Mouse (Mus musculus) thymus, postnatal 0 days (tissue): Measurements from ENCODE around the gene Lgals4. TPM values are rescaled to one million over a fixed set of nuclear protein-coding genes. Genes with fewer than 3 reads are reported as not detected.

Experiments used
- DNase-seq: peaks from one replicate; pipeline ENCODE4 v3.0.0-alpha.2; 2015; ENCODE audit warnings: low spot score
- polyA plus RNA-seq: library from polyadenylated mRNA; unstranded; fragments of >200 nt; fragmentation: Nextera tagmentation; extraction: Ambion mirVana; gene quantifications from 2 replicates; pipeline ENCODE4 v1.2.1, GENCODE M21; 2015

The Lgals4 gene
- polyA plus RNA-seq = 10.1 and 12.0 TPM in 2 replicates

DNA sequence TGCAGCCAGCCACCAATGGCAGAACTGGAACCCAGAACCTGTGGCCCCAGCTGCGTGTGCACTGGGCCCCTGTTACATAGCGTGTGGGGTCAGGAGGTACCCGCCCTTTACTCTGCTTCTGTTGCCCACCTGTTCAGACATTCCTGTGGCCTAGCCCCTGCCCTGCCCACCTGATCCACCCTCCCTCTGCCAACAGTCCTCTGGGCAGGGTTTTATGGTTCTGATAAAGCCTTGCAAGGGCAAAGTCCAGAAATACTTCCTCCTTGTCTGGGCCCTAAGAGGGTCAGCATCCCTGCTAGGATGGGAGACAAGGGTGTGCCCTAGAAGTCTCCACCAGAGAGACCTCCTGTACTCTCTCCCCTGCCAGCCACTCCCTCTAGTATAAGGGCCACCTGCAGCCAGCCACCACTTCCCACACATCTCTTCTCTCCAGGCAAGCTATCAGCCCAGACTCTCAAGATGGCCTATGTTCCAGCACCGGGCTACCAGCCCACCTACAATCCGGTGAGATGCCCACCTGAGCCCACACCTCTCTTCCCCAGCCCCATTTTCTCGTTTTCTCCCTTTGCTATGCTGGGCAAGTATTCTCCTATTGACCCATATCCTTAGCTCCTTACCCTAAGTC lies at the start of gene Lgals4:
Lgals4 (plus strand) TSS at position 132 of the 625 bp plus-strand sequence.
- no peak for DNase-seq

DNA sequence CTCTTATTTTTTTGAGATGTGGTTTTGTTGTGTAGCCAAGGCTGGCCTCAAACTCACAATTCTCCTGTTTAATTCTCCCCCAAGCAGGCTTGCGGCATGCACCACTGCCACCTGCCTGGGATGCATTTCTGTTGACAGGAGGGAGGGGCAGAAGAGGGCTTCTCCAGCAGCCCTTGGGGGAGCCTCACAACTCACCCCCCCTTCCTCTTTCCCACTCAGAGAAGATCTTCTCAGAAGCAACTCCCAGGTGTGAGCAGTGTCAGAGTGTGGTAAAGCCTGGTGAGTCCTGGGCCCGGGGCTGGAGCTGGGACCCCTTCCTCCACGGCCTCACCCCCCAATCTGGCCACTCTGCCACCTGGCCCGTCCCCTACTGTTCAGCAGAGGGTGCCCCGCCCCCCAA lies 48.5 kb upstream of the Lgals4 start:
- peak; percentile 64 for DNase-seq

DNA sequence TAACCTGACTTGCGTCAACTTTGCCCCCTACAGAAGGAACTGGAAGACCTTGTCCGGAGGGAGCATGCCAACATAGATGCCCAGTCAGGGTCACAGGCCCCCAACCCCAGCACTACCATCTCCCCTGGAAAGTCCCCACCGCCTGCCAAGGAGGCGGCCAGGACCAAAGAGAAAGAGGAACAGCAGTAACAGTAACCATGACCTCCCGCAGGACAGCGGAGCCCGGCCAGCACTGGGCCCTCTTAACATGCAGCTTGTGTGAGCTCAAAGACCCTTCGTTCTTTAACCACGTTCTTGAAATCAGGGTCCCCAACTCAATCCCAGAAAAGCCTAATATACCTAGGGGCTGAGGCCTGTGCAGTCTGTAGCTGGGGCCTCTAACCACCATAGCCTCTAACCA lies 45.8 kb upstream of the Lgals4 start:
- no peak for DNase-seq

DNA sequence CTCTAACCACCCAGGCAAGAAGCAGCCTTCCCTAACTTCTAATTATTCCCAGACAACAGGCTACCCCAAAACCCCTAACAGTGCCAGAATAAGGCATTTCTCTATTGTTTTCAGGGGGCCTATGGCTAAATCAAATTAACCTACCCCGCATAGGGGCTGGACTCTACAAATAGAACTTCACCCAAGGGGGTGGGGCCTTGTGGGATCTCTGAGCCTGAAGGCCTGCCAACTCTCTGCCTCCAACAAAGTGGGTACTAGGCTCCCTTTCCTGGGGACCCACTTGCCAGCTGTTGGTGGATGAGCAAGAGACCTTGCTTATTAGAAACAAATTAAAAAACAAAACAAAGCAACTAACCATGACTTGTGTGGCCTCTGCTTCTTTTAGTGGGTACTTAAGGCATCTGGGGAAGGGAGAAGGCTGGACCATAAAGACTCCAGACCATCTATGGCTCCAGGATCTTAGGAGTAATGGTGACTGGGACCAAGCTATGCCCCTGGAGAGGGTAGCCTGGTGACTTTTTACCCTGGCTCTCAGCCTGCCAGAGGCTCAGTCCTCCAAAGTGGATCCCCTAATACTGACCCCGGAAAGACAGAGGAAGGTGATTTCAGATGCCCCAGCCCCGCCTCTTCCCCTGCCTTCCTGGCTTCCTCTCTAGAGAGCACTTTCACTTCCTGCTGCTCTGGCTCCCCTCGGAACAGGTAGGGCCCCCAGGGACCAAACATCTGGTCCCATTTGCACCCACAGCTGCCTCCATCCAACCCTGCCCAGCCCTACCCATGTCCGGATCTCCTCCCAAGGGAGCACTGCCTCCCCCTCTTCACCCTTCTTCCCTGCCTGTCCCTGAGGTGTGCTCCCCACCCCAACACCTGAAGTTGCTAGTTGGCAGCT lies 45.1 kb upstream of the Lgals4 start, which contains the start of gene Rinl:
Rinl (plus strand) TSS at position 663 of the 889 bp plus-strand sequence.
- peak; percentile 70 for DNase-seq

DNA sequence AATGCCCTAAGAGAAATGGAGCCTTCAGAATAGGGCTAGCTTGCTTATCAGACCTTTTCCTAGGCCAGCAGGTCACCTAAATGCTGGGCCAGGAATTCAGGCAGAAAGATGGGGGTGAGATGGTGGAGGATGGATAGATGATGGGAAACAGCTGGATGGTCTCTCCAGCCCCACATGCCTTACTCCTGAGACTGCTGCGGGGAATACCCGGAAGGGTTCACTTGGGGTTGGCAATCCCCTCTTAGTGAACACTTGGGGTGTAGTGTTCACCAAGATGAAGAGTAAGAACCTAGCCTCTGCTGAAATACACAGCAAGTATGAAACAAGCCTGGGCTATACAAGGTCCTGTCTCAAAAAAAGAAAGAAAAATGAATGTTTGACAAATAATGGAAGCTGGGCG lies 44.4 kb upstream of the Lgals4 start:
- no peak for DNase-seq

DNA sequence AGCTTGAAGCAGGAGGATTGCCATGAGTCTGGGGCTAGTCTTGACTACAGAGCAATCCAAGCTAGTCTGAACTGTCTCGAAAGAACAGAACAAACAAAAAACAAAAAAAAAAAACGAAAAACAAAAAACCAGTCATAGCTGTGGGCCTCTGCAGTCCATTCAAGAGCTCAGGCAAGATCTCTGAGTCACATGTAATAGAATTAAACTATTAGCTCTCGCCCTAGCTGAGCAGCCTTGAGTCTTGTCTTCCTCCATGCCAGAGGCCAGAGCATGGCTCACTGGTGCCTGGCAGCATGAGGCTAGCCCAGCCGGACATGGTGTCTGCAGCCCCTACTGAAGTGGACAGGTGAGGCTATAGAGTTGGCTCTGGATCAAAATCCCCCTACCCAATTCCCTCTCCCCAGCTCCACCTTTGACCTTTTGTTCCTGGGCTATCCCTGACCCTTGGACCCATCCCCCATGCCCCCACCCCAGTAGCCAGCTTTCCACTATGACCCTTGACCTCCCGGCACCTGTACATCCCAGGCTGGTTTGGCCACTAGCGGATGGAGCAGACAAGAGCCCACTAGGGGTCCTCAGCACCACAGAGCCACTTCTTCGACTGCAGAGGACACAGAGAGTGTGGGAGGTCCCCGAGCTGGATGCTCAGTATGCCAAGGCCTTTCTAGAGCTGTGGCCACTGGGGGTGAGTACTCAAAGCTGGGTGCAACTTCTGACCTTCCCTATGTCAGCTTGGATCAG lies 43.4 kb upstream of the Lgals4 start:
- DNase-seq = no peak

DNA sequence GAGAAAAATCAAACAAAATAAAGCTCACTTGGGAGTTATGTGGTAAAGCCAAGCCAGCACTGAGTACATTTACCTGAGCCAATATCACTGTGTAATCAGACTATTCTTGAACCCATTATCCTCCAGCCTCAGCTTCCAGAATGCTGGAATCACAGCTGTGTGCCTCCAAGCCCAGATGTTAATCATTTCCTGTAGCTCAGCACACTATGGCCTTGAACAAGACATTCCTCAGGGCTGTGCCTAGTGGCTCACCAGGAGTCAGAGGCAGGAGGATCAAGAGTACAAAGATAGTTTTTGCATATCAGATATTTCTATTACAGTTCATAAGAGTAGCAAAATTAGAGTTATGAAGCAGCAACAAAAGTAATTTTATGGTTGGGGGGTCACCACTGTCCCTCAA lies 41.9 kb upstream of the Lgals4 start:
- no peak for DNase-seq

DNA sequence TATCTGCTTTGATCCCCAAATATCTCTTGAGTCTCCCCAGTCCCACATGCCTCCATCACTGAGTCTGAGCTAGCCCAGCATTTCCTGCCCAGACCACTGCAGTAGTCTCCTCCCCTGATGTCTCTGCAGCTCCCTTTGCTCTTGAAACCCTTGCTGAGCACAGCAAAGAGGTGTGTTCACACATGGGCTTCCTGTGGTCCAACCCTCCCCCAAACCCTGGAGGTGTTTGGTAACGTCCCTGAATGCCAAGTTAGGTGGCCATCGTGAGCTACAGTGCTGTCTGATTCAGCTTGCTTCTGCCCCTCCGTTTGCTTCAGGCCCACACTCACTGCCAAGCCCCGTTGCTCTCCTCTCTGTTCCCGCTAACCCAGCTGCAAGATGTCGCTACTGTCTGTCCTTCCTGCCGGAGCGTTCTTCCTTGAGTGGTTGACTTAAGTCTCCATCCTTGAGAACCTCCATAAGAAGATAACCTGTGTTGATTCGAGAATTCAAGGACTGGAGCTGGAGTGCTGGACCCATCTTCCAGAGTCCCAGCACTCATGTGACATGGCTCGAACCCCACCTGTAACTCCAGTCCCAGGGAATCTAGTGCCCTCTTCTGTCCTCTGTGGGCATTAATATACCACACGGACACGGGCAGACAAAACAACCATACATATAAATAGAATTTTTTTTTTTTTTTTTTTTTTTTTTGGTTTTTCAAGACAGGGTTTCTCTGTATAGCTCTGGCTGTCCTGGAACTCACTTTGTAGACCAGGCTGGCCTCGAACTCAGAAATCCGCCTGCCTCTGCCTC lies 41.1 kb upstream of the Lgals4 start:
- DNase-seq = peak; percentile 67

DNA sequence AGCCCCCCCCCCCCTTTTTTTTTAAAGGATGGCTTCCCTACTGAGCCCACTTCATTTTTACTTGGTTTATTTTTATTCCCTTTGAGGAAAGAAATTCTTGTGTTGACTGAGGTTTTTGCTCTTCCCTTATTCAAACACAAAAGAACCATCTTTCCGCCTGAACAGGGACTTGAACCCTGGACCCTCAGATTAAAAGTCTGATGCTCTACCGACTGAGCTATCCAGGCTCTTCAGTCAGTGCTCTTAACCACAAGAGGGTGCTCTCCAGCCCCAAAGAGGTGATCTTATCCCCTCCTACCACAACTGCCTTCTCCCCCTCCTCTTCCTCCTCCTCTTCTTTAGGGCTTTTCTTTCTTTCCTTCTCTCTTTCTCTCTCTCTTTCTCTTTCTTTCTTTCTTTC lies 39.8 kb upstream of the Lgals4 start:
- DNase-seq = peak; percentile 65

DNA sequence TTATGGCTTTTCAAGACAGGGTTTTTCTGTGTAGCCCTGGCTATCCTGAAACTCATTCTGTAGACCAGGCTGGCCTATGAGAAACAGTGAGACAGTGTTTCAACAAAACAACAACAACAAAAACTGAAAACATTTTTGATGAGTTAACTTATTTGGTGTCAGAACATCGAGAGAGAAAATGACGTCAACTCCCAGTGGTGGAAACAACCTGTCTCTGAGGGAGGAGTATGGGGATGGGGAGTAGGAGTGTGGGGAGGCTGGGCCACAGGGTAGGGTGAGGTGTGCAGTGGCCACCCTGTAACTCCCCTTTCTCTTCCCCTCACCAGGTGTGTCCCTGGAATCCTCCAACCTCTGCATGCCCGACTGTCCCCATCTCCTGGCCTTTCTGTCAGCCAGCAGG lies 39.2 kb upstream of the Lgals4 start:
- DNase-seq = no peak

DNA sequence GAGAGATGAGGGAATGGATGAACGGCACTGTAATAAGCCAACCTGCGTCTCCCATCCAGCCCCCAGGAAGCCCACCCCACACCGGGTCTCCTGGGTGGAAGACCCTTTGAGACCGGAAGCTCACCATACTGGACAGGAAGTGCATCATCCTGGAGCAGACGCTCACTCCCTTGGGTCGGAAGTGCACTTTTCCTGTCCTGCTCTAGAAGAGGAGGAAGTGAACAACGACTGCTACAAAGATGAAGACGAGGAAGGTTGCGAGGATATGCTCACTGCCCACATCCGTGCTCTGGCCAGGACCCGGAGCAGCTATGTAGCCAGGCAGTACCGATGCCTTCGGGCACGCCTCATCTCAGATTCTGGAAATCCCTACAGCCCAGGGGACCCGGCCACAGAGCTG lies 37.8 kb upstream of the Lgals4 start:
- peak; percentile 44 for DNase-seq

DNA sequence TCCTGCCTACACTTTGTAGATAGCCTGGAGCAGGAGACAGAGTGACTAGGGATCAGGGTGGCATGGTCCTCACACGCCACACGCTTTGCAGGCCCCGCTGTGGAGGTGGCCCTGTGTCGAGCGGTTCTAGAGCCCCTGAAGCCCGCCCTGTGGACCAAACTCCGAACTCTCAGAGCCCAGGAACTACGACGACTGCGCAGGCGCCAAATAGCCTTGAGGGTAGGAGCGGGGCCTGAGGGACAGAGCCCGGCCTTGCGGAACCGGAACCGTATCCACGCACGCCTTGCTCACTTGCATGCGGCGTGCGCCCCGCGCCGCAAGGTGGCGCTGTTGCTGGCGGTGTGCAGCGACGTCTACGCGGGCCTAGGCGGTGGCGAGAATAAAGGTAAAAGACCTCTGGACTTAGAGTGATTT lies 37.1 kb upstream of the Lgals4 start:
- DNase-seq = peak; percentile 80

DNA sequence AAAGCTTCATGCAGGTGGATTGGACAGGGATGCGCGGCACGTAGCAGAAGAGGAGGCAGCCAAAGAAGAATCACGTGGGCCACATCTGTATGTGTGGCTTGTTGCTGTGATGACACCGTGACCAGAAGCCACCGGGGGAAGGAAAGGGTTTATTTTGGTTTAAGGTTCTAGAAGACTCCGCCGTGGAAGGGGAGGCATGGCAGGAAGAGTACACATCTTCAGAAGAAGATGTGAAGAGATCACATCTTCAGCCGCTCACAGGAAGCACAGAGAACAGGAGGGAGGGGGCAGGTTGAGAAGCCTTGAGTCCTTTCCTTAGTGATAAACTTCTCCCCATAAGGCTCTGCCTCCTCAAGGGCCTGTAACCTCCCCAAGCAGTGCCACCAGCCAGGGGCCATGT lies 33.7 kb upstream of the Lgals4 start:
- DNase-seq = peak; percentile 77

DNA sequence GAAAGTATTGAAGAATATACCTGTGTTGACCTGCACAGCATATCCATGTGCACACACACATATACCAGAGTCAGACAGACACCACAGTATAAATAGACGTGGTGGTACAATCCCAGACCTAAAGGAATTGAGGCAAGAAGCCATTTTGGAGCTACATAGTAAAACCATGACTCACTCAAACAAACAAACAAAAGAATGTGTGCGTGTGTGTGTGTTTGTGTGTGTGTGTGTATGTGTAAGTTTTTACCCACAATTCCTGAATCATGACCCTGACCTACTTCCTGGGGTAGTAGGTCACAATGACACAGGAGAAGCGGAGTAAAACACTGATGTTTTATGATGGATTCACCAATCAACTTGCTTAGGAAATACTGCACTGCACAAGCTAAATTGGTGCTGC lies 32.2 kb upstream of the Lgals4 start:
- no peak for DNase-seq

DNA sequence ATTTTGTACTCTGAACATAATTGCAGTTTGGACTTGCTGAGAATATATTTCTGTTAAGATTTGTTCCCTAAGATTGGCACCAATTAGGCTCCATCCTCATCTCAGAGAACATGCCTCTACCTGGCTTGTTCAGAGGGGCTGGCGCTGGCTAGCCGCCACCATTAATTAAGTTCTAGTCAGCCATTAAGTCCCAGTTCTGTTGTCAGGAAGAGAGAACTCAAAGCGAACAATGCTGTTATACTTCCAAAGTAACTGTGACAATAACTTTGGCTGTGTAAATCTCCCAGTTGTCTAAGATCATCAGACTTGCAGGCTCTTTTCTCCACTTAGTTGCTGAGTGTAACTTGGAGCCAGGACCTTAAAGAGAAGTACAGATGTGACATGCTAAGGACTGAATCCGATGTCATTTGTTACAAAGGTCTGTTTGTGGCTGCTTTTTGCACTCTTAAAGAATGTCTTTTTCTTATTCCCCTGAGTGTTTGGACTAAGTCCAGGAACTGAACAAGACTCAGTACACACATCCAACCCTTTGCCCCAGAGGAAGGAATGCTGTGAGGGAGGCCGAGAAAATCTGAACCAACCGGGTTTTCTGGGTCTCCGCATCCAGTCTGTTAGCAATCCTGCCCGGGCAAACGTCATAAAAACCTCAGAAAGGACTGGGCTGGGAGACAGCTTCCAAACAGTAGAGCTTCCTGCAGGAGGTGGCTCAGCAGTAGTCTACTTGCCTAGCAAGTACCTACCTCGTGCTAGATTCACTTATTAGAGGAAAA lies 31.6 kb upstream of the Lgals4 start:
- DNase-seq = no peak

DNA sequence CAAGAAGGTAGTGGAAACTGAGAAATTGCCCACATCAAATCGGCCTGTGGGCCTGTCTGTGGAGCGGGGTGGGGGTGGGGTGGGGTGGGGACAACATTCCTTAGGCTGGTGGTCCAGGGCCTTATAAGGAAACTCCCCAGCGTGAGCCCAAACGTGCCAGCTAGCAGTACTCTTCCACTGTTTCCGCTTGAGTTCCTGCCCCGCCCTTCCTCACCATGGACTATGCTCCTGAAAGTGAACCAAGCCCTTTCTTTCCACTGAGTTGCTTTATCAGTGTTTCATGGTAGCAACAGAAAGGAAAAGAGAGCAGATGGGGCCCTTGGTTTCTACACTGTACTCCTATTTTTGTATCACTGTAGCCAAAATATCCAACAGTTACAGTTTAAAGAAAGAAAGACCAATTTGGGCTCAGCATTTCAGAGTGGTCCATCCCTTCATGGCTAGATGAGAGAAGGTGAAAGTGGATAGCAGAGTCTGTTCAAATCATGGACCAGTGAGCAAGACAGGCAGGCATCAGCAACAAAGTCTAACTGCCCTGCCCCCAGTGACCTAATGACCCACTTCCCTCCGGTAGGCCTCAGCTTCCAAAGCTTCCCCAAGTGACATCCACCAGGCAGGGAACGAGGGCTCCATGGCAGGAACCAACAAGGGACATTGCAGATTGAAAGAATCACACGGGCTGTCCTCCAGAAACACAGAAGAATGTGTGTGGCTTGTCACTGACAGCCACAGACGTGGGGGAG lies 30.6 kb upstream of the Lgals4 start:
- DNase-seq = no peak

DNA sequence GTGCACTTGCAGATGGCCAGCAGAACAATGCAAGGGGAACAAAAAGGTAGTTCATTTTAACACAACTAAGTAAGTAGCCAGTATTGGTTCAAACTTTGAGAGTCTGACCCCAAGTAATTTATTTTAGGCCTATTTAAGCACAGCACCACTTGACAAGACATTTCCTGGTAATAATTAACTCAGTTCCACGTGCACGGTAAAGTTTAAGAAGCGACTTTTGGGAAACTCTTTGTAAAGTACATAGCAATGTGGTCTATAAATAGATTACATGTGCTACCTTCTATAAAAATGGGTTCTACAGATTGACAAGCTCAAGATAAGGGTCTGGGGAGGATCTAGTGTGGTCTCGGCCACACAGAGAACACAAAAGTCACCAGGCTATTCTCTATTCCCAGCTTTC lies 29.9 kb upstream of the Lgals4 start:
- no peak for DNase-seq

DNA sequence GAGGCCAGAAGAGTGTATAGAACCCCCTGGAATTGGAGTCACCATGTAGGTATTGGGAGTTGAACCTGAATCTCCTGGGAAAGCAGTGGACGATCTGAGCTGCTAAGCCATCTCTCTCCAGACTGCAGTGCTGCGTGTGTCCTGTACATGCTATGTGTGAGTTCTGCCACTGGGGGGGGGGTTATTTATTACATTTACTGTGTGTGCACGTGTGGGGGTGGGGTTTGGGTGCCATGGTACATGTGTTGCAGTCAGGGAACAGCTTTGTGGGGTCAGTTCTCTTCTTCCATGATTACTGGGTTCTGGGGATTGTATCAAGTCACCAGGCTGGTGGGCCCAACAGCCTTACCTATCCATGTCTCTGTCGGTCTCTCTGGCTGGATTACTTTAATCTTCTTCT lies 26.8 kb upstream of the Lgals4 start:
- DNase-seq = peak; percentile 73

DNA sequence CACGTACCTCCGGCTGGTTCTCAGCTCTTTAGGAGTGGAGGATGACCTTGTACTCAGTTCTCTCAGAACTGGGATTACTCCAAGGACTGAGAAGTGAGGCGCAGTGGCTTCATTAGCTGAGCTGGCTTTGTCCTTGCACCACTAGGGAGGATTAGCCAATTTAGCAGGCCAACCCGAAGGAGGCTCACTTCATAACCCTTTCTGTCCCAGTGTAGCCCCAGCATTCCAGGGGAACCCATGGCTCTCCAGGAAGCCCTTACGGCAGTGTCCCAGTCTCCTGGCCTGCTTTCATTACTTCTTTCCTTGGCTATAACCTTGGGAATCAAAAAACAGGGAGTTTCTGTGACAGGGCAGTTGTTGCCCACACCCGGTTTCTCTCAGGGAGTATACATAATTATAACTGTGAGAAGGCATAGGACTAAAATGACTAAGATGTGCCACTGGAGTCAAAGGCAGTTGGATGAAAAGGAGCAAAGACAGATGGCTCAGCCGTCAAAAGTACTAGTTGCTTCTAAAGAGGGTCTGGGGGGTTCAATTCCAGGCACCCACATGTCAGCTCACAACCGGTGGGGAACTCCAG lies 25.9 kb upstream of the Lgals4 start:
- DNase-seq = no peak
